Mouse (Mus musculus): ENCODE results near the gene Cdk12. TPM values are rescaled to one million over a fixed set of nuclear protein-coding genes. Genes with fewer than 3 reads are reported as not detected.

Gene Cdk12
- 10.5 and 13.7 TPM in 2 replicates for polyA plus RNA-seq (2012; rRNA removed)

GRCm38 (mm10) chr11:98202641-98203350, at the start of gene Cdk12:
TSS of gene Cdk12 (plus strand) at chr11:98203059.

GRCm38 (mm10) chr11:98192901-98193805, 9.7 kb upstream of the Cdk12 start, which contains the start of gene Med1:
TSS of gene Med1 (minus strand) at chr11:98193293.

Other genes starting within 250 kb of the Cdk12 start
- 10.5 and 11.8 TPM in 2 replicates for gene Plxdc1, start 216.6 kb upstream of the Cdk12 start, polyA plus RNA-seq (2012; rRNA removed)
- 3.0 and 3.4 TPM in 2 replicates for gene Arl5c, start 206.9 kb upstream of the Cdk12 start, polyA plus RNA-seq (2012; rRNA removed)
- gene Cacnb1, start 180.0 kb upstream of the Cdk12 start, polyA plus RNA-seq (2012; rRNA removed): 28.2 and 29.6 TPM in 2 replicates
- 902 and 1,011 TPM in 2 replicates for gene Rpl19, start 176.3 kb upstream of the Cdk12 start, polyA plus RNA-seq (2012; rRNA removed)
- 0.45 and 0.61 TPM in 2 replicates for gene Stac2, start 149.6 kb upstream of the Cdk12 start, polyA plus RNA-seq (2012; rRNA removed)
- 24.0 and 30.2 TPM in 2 replicates for gene Fbxl20, start 52.7 kb upstream of the Cdk12 start, polyA plus RNA-seq (2012; rRNA removed)
- 9.5 and 13.0 TPM in 2 replicates for gene Med1, start 9.8 kb upstream of the Cdk12 start, polyA plus RNA-seq (2012; rRNA removed)
- gene Neurod2, start 126.6 kb downstream of the Cdk12 start, polyA plus RNA-seq (2012; rRNA removed): not detected in 2 replicates
- 21.9 and 22.6 TPM in 2 replicates for gene Ppp1r1b, start 145.3 kb downstream of the Cdk12 start, polyA plus RNA-seq (2012; rRNA removed)
- gene Stard3, start 155.3 kb downstream of the Cdk12 start, polyA plus RNA-seq (2012; rRNA removed): 121 and 122 TPM in 2 replicates
- gene Tcap, start 180.8 kb downstream of the Cdk12 start, polyA plus RNA-seq (2012; rRNA removed): 1.5 and 1.6 TPM in 2 replicates
- gene Pnmt, start 183.4 kb downstream of the Cdk12 start, polyA plus RNA-seq (2012; rRNA removed): 0.20 TPM in 1 of 2 replicates, not detected in the other
- gene Pgap3, start 197.4 kb downstream of the Cdk12 start, polyA plus RNA-seq (2012; rRNA removed): 43.4 and 44.6 TPM in 2 replicates
- 39.7 and 45.2 TPM in 2 replicates for gene Erbb2, start 209.4 kb downstream of the Cdk12 start, polyA plus RNA-seq (2012; rRNA removed)
- gene Mien1, start 235.9 kb downstream of the Cdk12 start, polyA plus RNA-seq (2012; rRNA removed): 33.6 and 37.7 TPM in 2 replicates
- 17.5 TPM in 2 replicates for gene Grb7, start 243.3 kb downstream of the Cdk12 start, polyA plus RNA-seq (2012; rRNA removed)